Mouse (Mus musculus) heart, adult 9 months (tissue): ENCODE data around the gene Hcn1.
A peak's percentile ranks its signal among the peaks of the same experiment; 100 is the strongest.

Source experiments
- DNase-seq, 2 experiments: peaks; one replicate each; pipeline ENCODE4 v3.0.0; 2022; ENCODE audit warnings: low spot score in 2 of 2

The Hcn1 gene

DNA sequence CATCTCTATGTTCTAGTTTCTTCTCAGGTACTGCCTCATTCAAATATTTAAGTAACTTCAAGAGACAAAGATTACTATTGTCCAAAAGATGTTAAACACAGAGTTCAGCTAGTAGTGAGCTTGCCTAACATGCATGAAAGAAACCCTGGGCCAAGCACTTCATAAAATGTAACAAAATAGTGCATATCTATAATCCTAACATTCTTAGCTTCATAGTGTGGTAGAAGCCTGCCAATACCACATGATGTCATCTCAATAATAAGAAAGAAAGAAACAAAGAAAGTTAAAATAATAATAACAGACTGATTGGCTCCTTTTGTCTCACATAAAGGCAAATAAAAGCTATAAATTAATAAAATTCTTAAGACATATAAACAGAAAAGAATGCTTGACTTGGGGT lies 103.5 kb downstream of the Hcn1 start:
- no peak for DNase-seq

DNA sequence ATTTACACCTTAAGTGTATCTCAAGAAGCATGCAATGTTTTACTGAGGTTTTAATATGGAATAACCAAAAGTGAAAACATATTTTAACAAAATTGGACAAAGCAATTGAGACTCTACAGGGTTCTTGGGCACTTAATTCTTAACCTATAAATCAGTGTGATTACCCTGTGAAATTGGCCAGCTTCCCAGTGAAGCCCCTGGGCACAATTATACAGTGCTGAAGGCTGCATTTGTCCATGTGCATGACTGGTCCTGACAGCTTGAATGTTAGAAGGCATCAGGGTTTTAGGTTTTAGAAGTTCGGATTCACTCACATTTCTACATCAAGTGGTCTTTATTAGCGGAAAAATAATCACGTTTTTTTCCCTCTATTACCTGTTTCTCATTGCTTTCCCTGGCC lies 103.9 kb downstream of the Hcn1 start:
- DNase-seq = no peak

DNA sequence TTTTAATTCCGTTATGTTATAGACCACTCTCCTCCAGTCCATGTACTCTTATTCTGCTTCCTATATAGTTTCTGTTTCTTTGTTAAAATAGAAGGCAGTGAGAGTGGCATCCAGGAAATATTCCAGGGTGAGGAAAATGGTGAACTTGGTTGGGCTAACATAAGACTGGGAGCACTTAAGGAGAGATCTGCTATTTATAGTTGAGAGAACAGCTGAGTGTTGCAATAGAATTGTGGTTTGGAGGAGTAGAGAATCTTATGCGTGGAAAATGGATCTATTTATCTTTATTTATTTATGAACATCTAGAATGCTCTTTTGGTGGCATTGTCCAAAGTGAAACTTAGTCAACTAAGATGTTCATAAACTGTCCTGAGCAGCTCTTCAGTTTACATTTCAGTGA lies 104.4 kb downstream of the Hcn1 start:
- DNase-seq = no peak

DNA sequence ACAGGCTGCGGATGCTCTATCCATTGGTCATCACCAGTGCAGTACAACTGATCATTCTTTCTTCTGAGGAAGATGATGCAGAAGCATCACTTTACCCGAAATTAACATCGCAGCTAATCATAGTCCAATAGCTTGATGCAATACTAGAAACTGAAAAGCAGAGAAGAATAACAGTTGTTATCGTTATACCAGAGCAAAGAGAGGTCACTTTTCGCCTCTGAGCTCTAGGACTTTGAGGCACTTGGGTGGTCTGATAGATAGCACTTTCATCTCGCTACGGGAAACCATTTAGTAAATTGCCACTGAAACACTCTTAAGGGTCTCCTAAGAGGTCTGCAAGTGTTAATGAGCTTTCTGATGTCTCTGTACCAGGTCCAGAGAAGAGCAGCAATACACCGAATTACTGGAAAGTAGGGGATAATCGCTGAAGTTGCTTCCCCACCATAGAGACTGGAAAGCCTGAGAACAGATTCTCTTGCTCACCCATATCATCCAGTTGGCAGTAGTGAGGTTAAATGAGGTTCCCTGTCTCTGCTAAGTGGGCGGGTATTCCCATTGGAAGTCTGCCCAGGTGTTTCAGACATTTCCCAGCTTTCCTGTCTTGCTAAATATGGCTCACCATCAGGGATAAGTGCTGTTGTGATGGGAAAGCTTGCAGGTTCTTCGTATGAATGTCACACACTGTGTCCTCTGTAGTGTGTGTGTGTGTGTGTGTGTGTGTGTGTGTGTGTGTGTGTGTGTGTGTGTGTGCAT lies 105.0 kb downstream of the Hcn1 start:
- DNase-seq = peak; percentile 71 to 89

DNA sequence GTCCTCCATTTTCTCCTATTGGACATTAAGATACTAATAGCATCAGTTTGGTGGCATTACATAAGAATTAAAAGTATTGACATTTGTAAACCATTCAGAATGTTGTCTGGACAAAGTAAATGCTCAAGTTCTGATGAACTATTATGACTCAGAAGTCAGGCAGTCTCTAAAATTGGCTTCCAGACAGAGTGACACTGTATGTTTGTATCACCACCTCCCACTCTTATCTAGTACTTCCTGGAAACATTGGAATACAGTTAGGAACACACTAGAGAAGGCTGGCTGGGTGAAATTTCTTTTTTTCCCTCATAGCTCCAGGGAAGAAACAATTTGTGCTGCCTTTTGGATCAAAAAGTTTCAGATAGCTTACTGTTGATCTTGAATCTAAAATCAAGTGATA lies 108.7 kb downstream of the Hcn1 start:
- DNase-seq = peak; percentile 31 to 55

- no peak for DNase-seq
Measured at GRCm38 (mm10) chr13:117722090-117722489, 120.0 kb downstream of the Hcn1 start.

- no peak for DNase-seq
Measured at GRCm38 (mm10) chr13:117724083-117724482, 122.0 kb downstream of the Hcn1 start.

DNA sequence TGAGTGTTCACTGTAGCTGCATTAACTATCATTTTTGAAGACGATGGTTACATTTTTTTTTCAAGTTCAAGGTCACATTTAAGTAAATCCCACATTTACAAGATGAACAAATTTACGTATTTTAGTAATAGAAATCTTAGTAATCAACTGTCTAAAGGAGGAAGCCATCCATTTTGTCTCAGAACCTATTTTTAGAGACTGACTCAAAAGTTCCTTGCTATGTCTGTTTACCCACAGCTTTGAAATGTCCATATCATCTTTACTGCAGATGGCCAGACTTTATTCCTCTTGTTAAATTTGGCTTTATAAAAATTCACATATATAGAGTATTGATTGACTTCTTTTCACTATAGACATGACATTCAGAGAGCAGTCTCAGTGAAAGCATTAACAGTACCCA lies 126.3 kb downstream of the Hcn1 start:
- DNase-seq = no peak

DNA sequence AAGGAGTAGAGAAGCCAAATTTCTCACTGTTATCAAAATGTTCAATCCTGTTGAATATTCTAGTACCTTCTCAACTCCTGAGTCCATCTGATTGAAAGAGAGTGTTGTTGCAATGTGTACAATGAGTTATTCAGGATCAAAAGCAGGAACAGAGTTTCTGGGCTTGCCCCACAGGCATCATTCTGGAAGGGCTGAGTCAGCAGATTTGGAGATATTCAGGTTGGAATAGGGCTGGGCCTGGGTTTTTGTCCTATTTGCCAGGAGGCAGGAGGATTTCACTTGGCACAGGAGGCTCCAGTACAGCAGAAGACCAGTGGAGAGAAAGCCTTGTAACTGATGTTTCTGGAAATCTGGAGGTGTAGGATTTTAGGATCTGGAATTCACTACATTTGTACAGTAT lies 130.6 kb downstream of the Hcn1 start:
- no peak for DNase-seq

- no peak for DNase-seq
Measured at GRCm38 (mm10) chr13:117744451-117744850, 142.3 kb downstream of the Hcn1 start.

GRCm38 (mm10) chr13:117745173-117745572 lies 143.1 kb downstream of the Hcn1 start:
- no peak for DNase-seq

GRCm38 (mm10) chr13:117765487-117765886 lies 163.4 kb downstream of the Hcn1 start:
- no peak for DNase-seq

- no peak for DNase-seq
Measured at GRCm38 (mm10) chr13:117785376-117785775, 183.3 kb downstream of the Hcn1 start.

- DNase-seq = no peak
Measured at GRCm38 (mm10) chr13:117792861-117793260, 190.7 kb downstream of the Hcn1 start.

DNA sequence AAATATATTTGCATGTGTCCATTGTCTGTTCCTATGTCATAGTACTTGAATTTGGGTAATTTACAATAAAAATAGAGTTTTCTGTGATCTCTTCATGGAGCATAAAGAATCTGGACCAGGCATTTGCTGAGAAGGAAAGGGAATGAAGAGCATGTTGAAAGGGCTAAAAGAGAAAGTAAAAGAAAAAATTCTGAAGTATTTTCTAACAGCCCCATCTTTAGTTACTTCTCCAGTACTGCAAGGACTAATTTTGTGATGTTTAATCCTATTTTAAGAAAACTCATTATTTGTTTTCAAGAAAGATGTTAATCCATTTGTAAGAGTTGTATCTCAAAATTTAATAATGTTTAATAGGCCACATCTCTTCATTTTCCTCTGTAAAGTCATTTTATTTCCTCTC lies 198.9 kb downstream of the Hcn1 start:
- no peak for DNase-seq

- no peak for DNase-seq
Measured at GRCm38 (mm10) chr13:117827628-117828027, 225.5 kb downstream of the Hcn1 start.

DNA sequence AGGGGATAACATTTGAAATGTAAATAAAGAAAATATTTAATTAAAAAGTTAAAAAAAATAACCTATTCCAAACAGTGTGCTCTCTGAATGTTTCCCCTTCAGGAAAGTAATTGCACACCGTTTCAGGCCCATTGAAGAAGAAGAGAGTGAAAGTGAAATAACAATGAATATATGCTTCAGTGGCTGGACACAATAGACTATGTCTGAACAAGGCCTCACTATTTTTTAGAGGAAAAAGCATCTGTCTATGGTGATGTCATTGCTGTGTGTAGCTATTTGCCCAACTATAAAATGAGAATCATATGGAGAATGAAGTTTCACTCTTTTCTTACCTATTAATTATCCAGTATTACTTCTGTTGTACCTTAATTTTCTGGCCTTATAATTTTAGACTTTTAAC lies 234.5 kb downstream of the Hcn1 start:
- no peak for DNase-seq

- DNase-seq = no peak
Measured at GRCm38 (mm10) chr13:117838264-117838663, 236.1 kb downstream of the Hcn1 start.

DNA sequence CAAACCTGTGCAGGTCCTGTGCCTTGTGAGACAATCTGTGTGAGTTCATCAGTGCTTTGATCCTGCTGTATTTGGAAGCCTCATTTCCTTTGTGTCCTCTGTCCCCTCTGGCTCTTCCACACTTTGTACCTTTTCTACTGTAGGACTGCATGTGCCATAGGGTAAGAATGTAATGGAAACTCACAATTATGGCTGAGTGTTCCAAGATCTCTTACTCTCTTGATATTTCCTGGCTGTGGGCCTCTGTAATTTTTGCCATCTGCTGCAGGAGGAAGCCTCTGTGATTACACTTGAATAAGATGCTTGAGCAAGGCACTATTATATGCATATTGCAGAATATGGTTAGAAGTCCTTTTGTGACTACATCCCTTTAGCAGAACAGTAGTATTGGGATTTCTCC lies 240.2 kb downstream of the Hcn1 start:
- DNase-seq = no peak

- no peak for DNase-seq
Measured at GRCm38 (mm10) chr13:117847290-117847689, 245.2 kb downstream of the Hcn1 start.

GRCm38 (mm10) chr13:117848757-117849156 lies 246.6 kb downstream of the Hcn1 start:
- DNase-seq = no peak

DNA sequence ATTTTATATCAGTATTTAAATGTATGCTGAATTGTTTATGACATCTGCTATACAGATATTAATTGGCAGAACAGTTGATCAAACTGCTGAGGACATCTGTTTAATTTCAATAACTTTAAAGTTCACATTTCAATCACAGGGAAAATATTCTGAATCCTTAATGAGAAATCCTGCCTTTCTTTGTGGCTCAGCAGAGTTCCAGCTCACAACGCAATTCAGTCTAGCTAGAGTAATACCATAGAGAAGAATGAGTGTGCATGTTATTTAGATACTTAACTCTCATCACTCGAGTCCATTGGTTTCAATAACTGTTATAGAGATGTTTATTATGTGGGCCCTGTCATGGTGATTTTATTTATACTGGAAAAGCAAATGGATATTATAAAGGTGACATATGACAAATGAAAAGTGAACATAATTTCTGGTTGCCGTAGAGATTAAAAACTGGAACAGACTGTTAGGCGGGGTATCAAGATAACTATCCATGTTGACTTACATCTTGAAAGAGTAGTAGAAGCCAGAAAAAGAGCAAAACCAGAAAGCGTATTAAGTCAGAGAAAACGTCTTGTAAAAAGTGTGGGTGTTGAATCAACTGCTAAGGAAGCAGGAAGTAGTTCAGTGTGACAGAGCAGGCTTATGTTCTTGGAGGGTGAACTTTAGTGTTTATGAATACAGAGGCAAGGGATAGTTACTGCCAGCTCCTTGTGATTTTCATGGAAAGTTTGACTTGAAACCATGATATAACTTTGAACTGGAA lies 250.0 kb downstream of the Hcn1 start:
- DNase-seq = no peak

GRCm38 (mm10) chr13:117852711-117853051 lies 250.6 kb downstream of the Hcn1 start:
- no peak for DNase-seq
